Mouse (Mus musculus): Measurements from ENCODE around the gene Pnn.

Gene Pnn

DNA sequence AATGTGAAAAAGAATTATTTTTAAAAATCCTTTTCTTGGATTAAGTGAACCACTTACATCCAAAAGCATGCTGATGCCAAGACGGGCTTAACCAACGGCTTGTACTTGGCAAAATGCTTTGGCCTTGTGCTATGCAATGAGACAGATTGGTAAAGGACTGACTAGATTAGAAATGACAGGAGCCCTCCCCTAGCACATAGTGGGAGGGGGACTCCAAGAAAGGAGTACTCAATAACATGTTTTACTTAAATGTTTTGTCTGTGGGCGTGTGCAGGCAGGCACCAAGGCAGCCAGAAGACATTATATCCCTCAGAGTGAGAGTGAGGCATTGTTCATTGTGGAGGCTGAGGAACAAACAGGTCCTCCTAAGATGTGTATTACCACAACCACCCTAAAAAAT is 7.4 kb downstream of the Pnn start:
- DNase-seq (ENCODE audit: low spot score) = no peak

GRCm38 (mm10) chr12:59076996-59077395 is 10.3 kb downstream of the Pnn start:
- DNase-seq (ENCODE audit: low spot score) = no peak

- no peak for DNase-seq (ENCODE audit: low spot score)
Measured at GRCm38 (mm10) chr12:59077883-59078282, 11.2 kb downstream of the Pnn start.

DNA sequence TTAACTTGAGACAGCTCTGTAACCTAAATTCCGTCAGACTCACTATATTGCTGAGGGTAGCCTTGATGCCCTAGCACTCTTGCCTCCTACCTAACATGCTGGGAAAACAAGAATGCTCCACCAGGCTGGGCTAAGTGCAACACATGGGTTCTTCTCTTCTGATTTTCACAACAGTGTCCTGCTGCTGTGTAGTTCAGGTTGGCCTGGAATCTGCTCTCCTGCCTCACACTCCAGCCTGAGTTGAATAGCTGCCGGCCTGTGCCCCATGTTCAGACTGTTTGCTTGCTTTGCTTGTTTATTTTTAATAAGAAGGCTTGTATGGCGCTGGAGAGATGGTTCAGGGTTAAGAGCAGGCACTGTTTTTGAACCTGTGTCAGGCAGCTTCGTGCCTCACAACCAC is 13.8 kb downstream of the Pnn start:
- DNase-seq (ENCODE audit: low spot score) = no peak

DNA sequence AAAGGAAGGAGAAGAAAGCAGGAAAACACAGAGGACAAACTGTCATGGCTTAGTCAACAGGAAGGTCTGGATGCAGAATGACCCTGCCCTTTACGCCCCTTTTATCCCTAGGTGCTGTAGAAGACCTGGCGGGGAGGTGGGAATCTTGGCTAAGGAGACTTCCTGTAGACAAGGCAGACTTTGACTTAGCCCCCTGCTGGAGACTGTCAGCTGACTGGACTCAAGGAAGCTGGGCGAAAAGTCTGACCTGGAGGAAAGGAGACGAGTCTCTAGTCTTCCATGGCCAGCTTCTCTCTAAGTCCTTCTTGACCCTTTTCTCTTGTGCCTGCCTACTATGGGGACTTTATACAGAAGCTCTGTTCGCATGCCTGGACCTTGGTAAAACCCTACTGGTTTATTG is 17.8 kb downstream of the Pnn start:
- no peak for DNase-seq (ENCODE audit: low spot score)

DNA sequence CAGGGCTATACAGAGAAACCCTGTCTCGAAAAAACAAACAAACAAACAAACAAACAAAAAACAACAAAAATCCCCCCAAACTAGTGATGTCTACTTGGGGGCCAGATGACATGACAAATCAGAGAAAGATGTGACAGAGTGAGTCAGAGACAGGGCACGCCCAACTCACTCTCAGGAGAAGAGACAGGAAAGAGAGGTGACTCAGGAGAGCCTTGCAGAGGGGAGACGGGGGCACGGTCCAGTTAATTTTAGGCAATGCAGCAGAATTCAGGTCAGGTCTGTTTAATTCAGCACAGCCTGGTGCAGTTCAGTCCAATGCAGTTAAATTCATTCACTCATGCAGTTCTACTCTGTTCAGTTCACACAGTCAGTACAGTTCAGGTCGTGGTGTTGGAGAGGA is 19.5 kb downstream of the Pnn start:
- no peak for DNase-seq (ENCODE audit: low spot score)

DNA sequence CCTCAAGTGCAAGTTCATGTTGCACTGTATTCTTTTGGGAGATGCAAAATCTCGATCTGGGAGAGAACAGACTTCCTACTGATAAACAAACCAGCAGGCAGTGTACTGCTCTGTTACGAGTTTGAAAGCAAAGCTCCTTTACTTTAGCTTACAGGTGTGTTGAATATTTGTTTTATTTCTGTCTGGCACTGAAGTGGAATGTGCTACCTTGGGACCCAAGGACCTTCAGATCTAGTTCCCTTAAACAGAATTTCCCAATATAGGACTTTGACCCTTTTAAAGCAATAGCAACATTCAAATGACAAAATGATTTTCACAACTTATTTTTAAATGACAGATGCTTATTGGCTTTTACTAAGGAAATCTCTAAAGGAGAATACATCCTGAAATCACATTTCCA is 26.9 kb downstream of the Pnn start:
- no peak for DNase-seq (ENCODE audit: low spot score)

GRCm38 (mm10) chr12:59095104-59096025 is 28.7 kb downstream of the Pnn start, which contains the start of gene Mia2:
Mia2 (plus strand) TSS chr12:59095799.
- DNase-seq (ENCODE audit: low spot score) = no peak

GRCm38 (mm10) chr12:59104771-59105170 is 38.1 kb downstream of the Pnn start:
- no peak for DNase-seq (ENCODE audit: low spot score)

DNA sequence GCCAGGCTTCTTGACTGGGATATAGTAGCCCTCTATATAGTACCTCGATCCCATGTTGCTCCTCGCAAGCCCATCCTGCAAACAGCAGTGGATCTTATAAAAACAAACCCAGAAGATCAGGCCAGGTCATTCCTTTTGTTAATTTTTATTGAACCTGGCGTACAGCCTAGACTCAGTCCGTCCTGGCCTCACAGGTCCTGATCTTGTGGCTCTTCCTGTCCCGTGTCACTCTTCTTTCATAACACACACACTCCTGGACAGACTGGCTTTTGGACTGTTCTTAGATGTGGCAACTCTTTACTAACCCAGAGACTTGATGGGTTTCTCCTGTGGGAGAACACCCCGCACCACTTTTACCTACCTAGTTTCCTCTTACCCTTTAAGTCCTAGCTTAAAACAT is 39.2 kb downstream of the Pnn start:
- DNase-seq (ENCODE audit: low spot score) = no peak

DNA sequence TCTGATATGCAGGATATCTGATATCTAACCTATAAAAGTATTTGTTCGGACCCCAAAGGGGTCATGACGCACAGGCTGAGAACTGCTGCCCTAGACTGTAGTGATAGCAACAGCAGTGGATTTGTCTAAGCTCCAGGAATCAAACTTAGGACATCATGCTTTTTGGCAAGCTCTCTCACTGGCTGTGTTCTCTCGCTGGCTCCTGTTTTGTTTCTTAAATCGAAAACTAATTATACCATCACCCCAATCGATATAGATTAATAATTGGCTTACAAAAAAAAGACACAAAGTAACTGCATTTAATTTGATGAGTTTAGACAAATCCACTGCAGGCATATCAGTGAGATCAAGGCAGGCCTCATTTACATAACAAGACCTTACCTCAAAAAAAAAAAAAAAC is 39.8 kb downstream of the Pnn start:
- DNase-seq (ENCODE audit: low spot score) = no peak

- DNase-seq (ENCODE audit: low spot score) = no peak
Measured at GRCm38 (mm10) chr12:59107926-59108325, 41.2 kb downstream of the Pnn start.

- DNase-seq (ENCODE audit: low spot score) = no peak
Measured at GRCm38 (mm10) chr12:59117184-59117583, 50.5 kb downstream of the Pnn start.
